Mouse (Mus musculus): ENCODE measurements at regions not wholly inside any gene's neighbourhood (a gene's known extent, or its start where the extent isn't known, plus 50 kb on each side); places are given as distances from the start of the nearest gene placed in this dataset.
A peak's percentile ranks its signal among the peaks of the same experiment; 100 is the strongest.

DNA sequence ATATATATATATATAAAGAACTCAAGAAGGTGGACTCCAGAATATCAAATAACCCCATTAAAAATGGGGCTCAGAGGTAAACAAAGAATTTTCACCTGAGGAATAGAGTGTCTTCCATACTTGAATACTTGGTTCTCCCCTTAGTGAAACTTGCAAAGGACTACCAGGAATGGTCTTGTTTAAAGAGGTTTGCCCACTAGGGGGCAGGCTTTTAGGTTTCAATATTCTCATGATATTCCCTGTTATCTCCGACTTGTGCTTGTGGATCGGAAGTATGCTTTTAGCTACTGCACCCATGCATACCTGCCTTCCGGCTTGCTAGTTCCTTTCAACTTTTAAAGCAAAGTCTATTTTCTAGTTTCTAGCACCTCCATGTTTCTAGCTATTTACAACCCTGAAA, 1242.7 kb downstream of the Ntrk3 start:
- Histone ChIP-seq H3K4me1 (ENCODE audit: control insufficient read depth, insufficient read depth, low read length) (no peaks in the 10 kb centered on the region), H3K4me3 (ENCODE audit: insufficient read depth, low read length) (no peak overlapping the region), H3K27ac (ENCODE audit: insufficient read depth, low read length) (no peak overlapping the region)
- TF ChIP-seq CTCF (IDR thresholded peaks at IDR 0.05; ENCODE audit: extremely low read depth, insufficient read depth, low read length) (no peak), POLR2A (IDR thresholded peaks at IDR 0.05; ENCODE audit: extremely low read depth, insufficient read depth, low read length) (no peak)

- no peak for TF ChIP-seq CTCF (IDR thresholded peaks at IDR 0.05; ENCODE audit: extremely low read depth, insufficient read depth, low read length)
- no peaks in the 10 kb centered on the region for H3K4me1 ChIP-seq (ENCODE audit: control insufficient read depth, insufficient read depth, low read length)
- H3K27ac ChIP-seq (ENCODE audit: insufficient read depth, low read length) = no peak overlapping the region
- H3K4me3 ChIP-seq (ENCODE audit: insufficient read depth, low read length) = no peak overlapping the region
These were observed 1247.8 kb downstream of the Agbl1 start for GRCm38 (mm10) chr7:77477519-77477918.

DNA sequence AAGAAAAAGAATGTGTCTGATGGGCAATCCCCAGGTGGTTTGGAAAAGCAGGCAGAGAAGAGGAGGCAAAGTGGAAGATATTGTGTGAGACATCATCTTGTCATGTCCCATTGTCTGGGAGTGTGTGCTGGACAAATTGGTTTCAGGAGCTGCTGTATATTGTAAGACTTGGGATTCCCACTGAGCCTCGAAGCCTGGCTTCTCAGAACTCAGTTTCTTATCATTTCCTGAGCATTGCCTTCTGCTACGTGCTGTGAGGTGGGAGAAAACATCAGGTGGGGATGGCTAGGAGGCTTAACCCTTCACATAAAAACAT, 1216.3 kb downstream of the Agbl1 start:
- H3K27ac ChIP-seq (ENCODE audit: insufficient read depth, low read length) = no peak overlapping the region
- TF ChIP-seq POLR2A (IDR thresholded peaks at IDR 0.05; ENCODE audit: extremely low read depth, insufficient read depth, low read length) (no peak), CTCF (IDR thresholded peaks at IDR 0.05; ENCODE audit: extremely low read depth, insufficient read depth, low read length) (no peak)
- no peak overlapping the region for H3K4me3 ChIP-seq (ENCODE audit: insufficient read depth, low read length)
- H3K4me1 ChIP-seq (ENCODE audit: control insufficient read depth, insufficient read depth, low read length) = no peaks in the 10 kb centered on the region

GRCm38 (mm10) chr7:77445352-77446051, 1215.8 kb downstream of the Agbl1 start:
- Histone ChIP-seq H3K4me3 (ENCODE audit: insufficient read depth, low read length) (no peak overlapping the region), H3K27ac (ENCODE audit: insufficient read depth, low read length) (no peak overlapping the region), H3K4me1 (ENCODE audit: control insufficient read depth, insufficient read depth, low read length) (no peaks in the 10 kb centered on the region)
- no peak for TF ChIP-seq POLR2A (IDR thresholded peaks at IDR 0.05; ENCODE audit: extremely low read depth, insufficient read depth, low read length)
- TF ChIP-seq CTCF (IDR thresholded peaks at IDR 0.05; ENCODE audit: extremely low read depth, insufficient read depth, low read length) = no peak

DNA sequence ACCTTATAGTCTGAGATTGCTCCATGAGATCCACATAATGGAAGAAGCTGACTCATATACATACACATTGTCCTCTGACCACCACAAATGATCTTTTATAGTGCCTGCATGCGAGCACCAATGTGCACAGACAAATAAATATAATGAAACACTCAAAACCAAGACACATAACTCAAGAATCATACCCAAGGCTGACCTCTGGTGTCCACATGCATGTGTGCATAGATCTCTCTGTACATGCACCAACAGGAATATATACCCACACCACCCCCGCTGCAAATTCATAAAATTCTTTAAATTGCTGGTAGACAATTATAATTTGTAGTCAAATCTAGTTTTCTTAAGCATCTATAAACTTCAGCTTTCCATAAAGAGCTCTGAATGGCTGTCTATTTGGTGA, 1211.9 kb downstream of the Agbl1 start:
- H3K4me3 ChIP-seq (ENCODE audit: insufficient read depth, low read length) = no peak overlapping the region
- H3K4me1 ChIP-seq (ENCODE audit: control insufficient read depth, insufficient read depth, low read length) = no peaks in the 10 kb centered on the region

DNA sequence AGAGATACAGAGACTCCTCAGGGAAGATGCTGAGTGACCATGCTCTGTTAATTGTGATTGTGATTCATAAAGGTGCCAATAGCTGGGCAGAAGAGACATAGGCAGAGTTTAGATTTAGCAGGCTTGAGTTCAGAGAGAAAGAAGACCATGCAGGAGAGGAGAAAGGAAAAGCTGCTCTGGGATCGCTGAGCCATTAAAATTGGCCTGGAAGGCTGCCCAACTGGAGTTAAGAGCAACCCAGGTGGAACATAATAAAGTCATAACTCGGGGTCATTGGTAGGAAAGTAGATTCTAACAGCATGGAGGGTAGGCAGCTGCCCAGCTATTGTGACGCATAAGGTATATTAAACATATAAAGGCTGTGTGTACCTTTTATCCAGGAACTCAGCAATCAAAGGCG, 1183.9 kb downstream of the Agbl1 start:
- no peak for TF ChIP-seq POLR2A (IDR thresholded peaks at IDR 0.05; ENCODE audit: extremely low read depth, insufficient read depth, low read length)
- no peak for TF ChIP-seq CTCF (IDR thresholded peaks at IDR 0.05; ENCODE audit: extremely low read depth, insufficient read depth, low read length)
- Histone ChIP-seq H3K27ac (ENCODE audit: insufficient read depth, low read length) (no peak overlapping the region), H3K4me1 (ENCODE audit: control insufficient read depth, insufficient read depth, low read length) (no peaks in the 10 kb centered on the region), H3K4me3 (ENCODE audit: insufficient read depth, low read length) (no peak overlapping the region)

More for the DNA sequence above, 1211.9 kb downstream of the Agbl1 start:
- H3K27ac ChIP-seq (ENCODE audit: insufficient read depth, low read length) = no peak overlapping the region
- TF ChIP-seq POLR2A (IDR thresholded peaks at IDR 0.05; ENCODE audit: extremely low read depth, insufficient read depth, low read length) (no peak), CTCF (IDR thresholded peaks at IDR 0.05; ENCODE audit: extremely low read depth, insufficient read depth, low read length) (peak; percentile 18; the same call in 1 of the 2 replicates)
